Mouse (Mus musculus) frontal cortex, adult 2 months (tissue): ENCODE data around the gene Olr1. TPM values are rescaled to one million over a fixed set of nuclear protein-coding genes. Genes with fewer than 3 reads are reported as not detected.

Experiments used
- DNase-seq, 2 experiments: peaks; one replicate each; pipeline ENCODE4 v3.0.0; 2022; ENCODE audit warnings: low spot score in 1 of 2; ENCODE audit errors: extremely low spot score in 1 of 2
- polyA plus RNA-seq: library from polyadenylated mRNA; depleted of rRNA; stranded (reverse); fragments of >200 nt; gene quantifications from 2 replicates; pipeline ENCODE4 v1.2.3, GENCODE M21; 2012; rRNA removed

The Olr1 gene
- polyA plus RNA-seq, result 0.20 and 0.63 TPM in 2 replicates

- DNase-seq, result peak in 1 of 2 experiments; percentile 33
Observed at GRCm38 (mm10) chr6:129507024-129507423, at the start of gene Olr1. Gene Olr1, minus strand, starts transcription at chr6:129507165.

- DNase-seq, result no peak
Observed at GRCm38 (mm10) chr6:129548009-129548408, 41.0 kb upstream of the Olr1 start.

- DNase-seq, result no peak
Observed at GRCm38 (mm10) chr6:129547277-129547676, 40.3 kb upstream of the Olr1 start.

- DNase-seq, result peak in 1 of 2 experiments; percentile 90
Observed at GRCm38 (mm10) chr6:129543709-129544606, 37.0 kb upstream of the Olr1 start.

GRCm38 (mm10) chr6:129542540-129542939 lies 35.6 kb upstream of the Olr1 start:
- DNase-seq, result no peak

GRCm38 (mm10) chr6:129541931-129542330 lies 35.0 kb upstream of the Olr1 start:
- DNase-seq, result no peak

GRCm38 (mm10) chr6:129538555-129538954 lies 31.6 kb upstream of the Olr1 start:
- no peak for DNase-seq

- no peak for DNase-seq
Observed at GRCm38 (mm10) chr6:129535723-129536122, 28.8 kb upstream of the Olr1 start.

- no peak for DNase-seq
Observed at GRCm38 (mm10) chr6:129534627-129535190, 27.7 kb upstream of the Olr1 start.

- DNase-seq, result peak in 1 of 2 experiments; percentile 52
Observed at GRCm38 (mm10) chr6:129534057-129534456, 27.1 kb upstream of the Olr1 start.

GRCm38 (mm10) chr6:129532942-129533860 lies 26.2 kb upstream of the Olr1 start, which contains the start of gene Gabarapl1:
Gene Gabarapl1, plus strand, starts transcription at chr6:129533160.
- DNase-seq, result peak; percentile 65 to 90

GRCm38 (mm10) chr6:129532556-129532941 lies 25.6 kb upstream of the Olr1 start:
- DNase-seq, result no peak

GRCm38 (mm10) chr6:129530261-129530660 lies 23.3 kb upstream of the Olr1 start:
- DNase-seq, result no peak

- DNase-seq, result no peak
Observed at GRCm38 (mm10) chr6:129529605-129530004, 22.6 kb upstream of the Olr1 start.

GRCm38 (mm10) chr6:129527416-129527815 lies 20.5 kb upstream of the Olr1 start:
- no peak for DNase-seq

GRCm38 (mm10) chr6:129526069-129526468 lies 19.1 kb upstream of the Olr1 start:
- no peak for DNase-seq

GRCm38 (mm10) chr6:129517752-129518408 lies 10.9 kb upstream of the Olr1 start:
- DNase-seq, result peak in 1 of 2 experiments; percentile 84

- no peak for DNase-seq
Observed at GRCm38 (mm10) chr6:129516388-129516787, 9.4 kb upstream of the Olr1 start.

GRCm38 (mm10) chr6:129515068-129515467 lies 8.1 kb upstream of the Olr1 start:
- no peak for DNase-seq

- no peak for DNase-seq
Observed at GRCm38 (mm10) chr6:129514376-129514775, 7.4 kb upstream of the Olr1 start.
